Mouse (Mus musculus): ENCODE measurements around the gene Cubn.

GRCm38 (mm10) chr2:13480744-13481143 lies 10.9 kb downstream of the Cubn start:
- no peak for TF ChIP-seq EP300 (IDR thresholded peaks at IDR 0.05; ENCODE audit: low read depth)
- TF ChIP-seq CTCF (IDR thresholded peaks at IDR 0.05; ENCODE audit: low read depth) = no peak
